Mouse (Mus musculus): Measurements from ENCODE around the gene Olfr761.
"Not testable (repeated sequence)": the region's sequence is repeated elsewhere in the genome, so short reads cannot be mapped to it uniquely, and the experiment has no call there.

Olfr761 gene

DNA sequence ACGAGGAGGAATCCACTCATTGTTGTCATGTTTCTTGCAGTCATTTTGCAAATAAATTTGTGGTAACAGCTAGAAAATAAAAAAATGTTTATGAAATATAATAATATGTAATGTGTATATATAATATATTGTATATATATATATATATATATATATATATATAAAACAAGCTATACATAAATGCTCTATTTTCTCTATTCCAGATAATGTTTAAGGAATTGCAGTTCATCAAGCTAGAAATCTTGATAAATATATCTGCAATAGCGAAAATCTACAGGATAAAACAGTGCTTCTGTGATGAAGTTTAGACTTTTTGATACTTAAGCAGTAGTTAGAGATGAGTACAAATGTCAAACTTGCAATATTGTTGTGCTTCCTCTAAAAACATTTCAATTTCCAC lies at the start of gene Olfr761:
TSS of gene Olfr761 (minus strand) at position 101 of the 400 bp plus-strand sequence.
- in situ Hi-C loops (cut with MseI, MboI), result no loop called here

- in situ Hi-C loops (cut with MseI, MboI), result no loop called here
Measured at GRCm38 (mm10) chr17:37995635-37996307, 42.9 kb upstream of the Olfr761 start.

- in situ Hi-C loops (cut with MseI, MboI), result no loop called here
Measured at GRCm38 (mm10) chr17:37990453-37990961, 37.6 kb upstream of the Olfr761 start.

- in situ Hi-C loops (cut with MseI, MboI), result no loop called here
Measured at GRCm38 (mm10) chr17:37973591-37973990, 20.7 kb upstream of the Olfr761 start.

DNA sequence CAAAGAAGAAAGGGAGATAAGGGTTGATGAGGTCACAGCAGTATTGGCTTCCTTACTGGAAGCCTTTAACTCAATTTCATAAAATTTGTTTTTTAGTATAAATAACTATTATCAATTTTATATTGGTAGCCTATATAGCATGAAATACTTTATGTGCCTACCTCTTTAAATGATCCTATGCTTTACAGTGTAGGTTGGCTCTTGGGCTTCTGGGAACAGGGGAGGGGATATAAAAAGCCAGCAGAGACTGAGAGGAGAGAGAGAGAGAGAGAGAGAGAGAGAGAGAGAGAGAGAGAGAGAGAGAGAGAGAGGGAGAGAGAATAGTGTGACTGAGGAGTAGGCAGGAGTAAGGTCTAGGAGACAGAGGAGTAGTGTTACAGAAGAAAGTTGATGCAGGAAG lies 32.6 kb downstream of the Olfr761 start, which contains the start of gene Olfr128:
TSS of gene Olfr128 (plus strand) at position 301 of the 400 bp plus-strand sequence.
- in situ Hi-C loops (cut with MseI, MboI), result no loop called here

DNA sequence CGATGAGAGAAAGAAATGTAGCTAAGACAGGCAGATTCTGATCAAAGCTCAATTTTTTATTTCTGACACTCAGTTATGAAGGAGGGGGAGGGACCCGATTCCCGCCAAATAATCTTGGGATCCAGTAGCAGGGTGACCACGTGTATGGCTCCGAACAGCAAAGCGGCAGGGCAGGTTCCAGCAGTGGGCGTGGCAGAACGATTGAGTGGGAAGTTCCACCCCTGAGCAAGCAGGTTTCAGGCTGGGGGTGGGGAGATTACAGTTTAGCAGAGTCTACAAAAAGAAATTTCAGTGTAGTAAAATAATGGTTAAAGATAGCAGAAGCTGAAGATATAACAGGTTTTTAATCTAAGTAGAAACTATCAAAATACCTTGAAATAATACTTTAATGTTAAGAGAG lies 46.1 kb downstream of the Olfr761 start:
- in situ Hi-C loops (cut with MseI, MboI), result not testable (repeated sequence)

All from mouse trophoblast stem cell (cell line).